Mouse (Mus musculus) layer of hippocampus, adult 9-11 months (tissue): Measurements from ENCODE around the gene Proz.
"Not testable (repeated sequence)": the region's sequence is repeated elsewhere in the genome, so short reads cannot be mapped to it uniquely, and the experiment has no call there.

ENCODE experiments used
- DNase-seq: peaks from one replicate; pipeline ENCODE4 v3.0.0; 2022

Proz gene

DNA sequence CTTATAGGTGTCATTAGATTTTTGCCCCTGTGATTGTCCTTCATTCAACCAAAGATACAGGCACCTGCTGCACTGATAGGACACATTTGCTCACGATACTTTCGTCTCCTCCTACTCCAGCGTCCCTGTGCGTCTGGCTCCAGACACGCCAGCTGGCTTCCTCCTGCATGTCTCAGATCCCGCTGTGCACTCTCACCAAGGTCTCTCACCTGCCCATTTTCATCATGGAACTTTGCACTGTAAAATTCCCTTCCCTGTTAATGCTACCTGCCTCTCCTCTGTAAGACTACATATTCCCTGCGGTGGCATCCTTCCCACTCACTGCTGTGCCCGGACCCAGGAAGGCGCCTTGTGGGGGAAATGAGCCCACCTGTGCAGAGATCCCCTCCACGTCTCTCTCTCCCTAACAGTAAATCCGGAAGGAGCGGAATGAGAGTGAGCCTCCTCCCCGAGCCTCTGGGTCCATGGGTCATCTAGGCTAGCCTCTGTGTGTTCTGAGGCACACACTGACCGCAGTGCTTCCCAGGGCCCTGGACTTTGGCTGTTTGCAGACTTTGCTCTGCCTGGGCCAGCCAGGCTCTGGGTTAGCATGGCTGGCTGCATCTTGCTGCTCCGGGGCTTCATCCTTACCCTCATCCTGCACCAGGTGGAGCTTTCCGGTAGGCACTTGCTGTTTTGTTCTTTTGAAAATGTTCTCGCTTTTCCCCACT, at the start of gene Proz:
TSS of gene Proz (plus strand) at position 474 of the 710 bp plus-strand sequence.
- no peak for DNase-seq

DNA sequence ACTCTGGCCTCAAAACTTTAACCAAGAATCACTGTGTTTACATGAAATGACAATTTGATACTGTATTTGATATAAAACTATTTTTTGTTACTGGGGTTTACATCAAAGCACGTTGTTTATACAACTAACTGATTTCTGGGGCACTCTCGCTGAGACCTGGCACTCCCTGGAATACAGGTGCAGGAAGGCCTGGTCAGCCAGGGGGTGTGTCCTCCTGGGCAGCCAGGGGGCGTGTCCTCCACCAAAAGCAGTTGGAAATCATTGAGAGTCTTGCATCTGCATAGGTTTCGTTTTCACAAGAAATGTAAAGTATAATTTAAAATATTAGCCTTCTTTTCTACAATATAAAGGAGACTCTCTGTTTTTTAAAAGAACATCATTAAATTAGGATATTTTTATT, 41.2 kb upstream of the Proz start:
- no peak for DNase-seq

DNA sequence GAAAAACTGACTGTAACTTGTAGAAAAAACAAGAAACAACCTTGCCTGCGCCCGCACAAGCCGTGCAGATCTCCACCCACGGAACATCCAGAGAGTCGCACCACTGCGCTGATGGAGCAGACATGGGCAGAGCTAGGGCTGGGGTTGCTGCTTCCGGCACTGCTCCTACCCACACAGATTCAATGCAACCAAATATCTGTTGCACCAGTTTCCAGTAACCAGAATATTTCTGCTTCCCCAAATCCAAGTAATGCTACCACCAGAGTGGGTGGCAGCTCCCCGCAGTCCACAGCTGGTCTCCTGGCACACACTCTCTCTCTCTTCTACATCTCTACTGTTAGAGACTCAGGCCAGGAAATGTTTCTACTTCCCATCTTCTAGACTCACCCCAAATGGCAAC, 38.9 kb upstream of the Proz start:
- DNase-seq: peak; percentile 59

DNA sequence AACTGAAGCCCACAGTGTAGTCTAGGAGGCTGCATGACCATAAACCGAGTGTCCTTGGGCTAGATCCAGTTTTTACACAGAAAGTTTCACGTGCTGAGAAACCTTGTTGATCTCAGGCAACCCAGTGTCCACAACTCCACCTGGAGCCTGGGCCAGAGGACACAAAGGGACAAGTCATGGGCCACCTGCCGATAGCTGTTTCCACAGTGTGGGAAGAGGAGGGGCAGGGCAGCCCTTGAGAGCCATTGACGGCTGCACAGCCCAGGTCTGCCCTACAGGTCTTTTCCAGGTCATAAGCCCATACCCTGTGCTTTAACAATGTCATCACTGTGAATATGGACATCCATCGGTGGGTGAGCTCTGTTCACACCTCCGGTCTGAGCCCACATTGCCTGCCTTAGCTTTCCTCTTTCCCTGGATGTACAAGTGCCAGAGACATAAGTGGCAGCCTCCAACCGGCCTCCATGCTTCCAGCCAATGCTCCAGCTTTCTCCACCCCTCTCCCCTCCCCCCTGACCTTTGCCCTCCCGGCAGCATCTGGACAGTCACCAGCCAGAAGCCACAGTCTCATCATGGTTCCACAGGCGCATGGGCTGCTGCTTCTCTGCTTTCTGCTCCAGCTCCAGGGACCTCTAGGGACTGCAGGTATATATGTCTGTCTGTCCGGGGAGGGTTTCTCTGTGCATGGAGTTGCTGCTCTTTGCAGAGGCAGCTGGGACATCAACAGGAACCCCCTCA, 35.1 kb upstream of the Proz start, which contains the start of gene F7:
TSS of gene F7 (plus strand) at position 548 of the 738 bp plus-strand sequence.
- no peak for DNase-seq

DNA sequence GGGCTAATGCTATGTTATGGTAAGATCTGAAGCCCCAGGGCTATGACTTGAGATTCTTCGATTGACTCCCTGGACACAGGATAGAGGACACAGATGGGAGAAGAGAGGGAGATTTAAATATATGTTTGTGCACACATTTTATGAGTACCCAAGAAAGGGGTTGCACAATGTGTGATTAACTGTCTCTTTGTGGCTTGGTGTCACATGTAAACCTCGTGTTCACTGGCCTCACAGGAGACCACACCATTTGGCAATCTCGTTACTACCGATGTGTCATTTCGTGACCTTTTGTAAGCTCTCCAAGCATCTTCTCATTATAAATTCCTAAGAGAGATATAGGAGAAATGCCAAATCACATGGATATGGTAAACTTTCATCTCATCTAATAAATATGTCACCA, 33.1 kb upstream of the Proz start:
- DNase-seq: no peak

DNA sequence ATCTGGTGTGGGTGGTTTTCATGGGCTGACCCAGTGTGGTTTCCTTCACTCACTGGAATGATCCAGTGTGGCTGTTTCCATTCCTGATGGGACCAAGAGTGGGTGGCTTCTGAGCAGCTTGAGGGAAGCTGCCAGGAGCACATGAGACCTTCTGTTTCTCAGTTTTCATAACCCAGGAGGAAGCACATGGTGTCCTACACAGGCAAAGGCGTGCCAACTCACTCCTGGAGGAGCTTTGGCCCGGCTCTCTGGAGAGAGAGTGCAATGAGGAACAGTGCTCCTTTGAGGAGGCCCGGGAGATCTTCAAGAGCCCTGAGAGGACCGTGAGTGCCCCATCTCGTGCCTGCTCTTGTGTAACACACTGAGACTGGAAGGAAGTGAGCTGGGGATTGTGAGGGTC, 32.2 kb upstream of the Proz start:
- DNase-seq: peak; percentile 74

DNA sequence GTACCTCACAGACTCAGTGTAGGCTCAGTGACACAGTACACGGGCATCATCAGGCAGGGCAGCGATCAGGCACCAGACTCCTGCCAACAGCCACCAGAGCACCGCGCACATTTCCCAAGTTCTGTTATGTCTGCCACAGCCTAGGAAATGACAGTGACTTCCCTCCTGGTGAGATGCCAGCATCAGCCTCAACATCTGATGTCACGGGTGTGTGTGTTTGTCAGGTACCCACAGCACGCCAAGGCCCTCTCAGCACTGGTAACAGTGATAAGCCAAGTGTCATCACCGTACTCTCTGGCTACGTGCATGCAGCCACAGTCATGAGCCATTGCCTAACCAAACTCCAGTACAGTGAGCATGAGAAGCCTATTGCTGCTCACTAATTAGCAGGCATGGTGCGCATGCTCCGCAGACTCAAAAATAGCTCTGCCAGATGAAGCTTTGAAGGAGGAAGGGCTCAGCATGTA, 24.3 kb upstream of the Proz start:
- peak; percentile 74 for DNase-seq

DNA sequence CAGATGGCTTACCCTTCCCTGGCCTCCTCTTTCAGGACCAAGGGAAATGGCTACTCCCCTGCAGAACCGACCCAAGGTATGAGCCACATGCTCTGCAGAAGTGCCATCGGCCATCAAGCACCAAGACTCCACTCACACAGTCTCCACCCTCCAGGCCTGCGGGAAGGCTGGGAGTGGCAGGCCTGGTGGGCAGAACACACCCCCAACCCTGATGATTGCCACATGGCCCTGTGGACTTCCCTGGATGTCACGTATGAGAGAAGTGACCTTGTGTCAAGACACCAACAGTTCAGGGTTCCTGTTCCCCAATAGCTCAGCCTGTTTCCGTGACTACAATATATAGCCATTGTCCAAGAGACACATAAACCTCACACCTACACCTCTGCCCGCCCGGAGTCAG, 23.7 kb upstream of the Proz start, which contains the start of gene F10:
TSS of gene F10 (plus strand) at position 294 of the 400 bp plus-strand sequence.
- DNase-seq: no peak

DNA sequence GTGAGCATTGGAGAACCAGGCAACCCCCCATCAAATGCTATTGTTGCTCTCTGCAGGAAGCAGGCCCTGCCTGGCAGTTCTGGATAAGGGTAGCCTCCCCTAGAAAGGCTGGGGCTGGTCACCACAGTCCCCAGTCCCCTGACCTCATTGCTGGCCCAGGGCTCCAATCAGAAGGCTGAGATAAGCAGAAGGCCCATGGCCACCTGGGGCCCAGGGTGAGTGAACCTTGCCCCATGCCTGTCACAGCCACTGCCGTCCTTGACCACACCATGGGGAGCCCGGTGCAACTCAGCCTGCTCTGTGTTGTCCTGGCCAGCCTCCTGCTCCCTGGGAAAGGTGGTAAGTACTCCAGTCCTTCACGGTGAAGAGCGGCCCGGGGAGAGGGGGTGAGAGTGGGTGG, 23.1 kb upstream of the Proz start:
- DNase-seq: no peak

DNA sequence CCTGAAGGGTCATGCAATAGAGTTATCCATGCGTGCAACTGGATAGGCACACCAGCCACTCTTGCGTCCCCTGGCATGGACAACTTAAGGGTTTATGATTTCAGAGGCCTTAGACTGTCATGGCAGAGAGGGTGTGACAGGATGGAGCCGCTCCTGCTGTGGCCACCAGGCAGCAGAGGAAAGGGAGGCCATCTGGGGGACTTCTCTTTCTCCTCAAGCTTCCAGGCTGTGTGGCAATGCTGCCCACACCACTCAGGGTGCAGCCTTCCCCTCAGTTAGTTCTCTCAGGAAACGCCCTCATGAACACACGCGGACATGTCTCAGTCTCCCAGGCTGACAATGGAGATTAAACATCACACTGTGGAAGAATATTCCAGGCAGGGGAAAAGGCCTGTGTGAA, 21.7 kb upstream of the Proz start:
- no peak for DNase-seq

DNA sequence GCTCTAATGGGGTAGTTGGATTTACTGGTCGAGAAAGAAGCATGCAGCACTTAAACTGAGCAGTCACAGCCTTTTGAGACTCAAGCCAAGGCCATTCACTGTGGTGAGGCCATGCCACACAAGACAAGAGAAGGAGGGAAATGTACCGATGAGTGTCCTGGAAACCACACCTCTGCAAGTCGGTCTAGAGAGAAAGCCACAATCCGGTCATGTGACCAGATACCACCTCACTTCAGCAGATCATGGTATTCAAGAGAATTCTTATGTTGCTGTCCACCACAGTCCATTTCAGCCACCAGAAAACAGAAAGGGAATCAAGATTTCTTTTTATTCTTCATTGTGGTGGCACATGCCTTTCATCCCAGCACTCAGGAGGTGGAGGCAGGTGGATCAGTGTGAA, 19.3 kb upstream of the Proz start:
- DNase-seq: no peak

DNA sequence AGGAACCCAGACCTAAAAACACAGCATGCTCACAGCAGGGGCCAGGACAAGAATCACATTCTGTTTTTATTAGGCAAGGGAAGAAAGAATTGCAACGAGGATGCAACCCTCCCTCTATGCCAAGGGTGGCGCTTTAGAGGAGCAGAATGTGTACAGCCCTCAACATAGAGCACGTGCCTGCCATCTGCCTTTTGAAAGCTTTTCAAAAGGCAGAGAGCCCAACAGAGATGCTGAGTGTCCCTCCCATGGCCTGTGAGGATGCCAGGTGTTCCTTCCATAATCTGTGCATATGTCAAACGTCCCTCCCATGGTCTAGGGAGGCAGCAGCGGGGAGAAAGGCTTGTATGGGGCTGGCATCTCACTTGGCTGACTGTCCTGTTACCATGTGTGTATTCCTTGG, 13.1 kb upstream of the Proz start:
- DNase-seq: no peak

DNA sequence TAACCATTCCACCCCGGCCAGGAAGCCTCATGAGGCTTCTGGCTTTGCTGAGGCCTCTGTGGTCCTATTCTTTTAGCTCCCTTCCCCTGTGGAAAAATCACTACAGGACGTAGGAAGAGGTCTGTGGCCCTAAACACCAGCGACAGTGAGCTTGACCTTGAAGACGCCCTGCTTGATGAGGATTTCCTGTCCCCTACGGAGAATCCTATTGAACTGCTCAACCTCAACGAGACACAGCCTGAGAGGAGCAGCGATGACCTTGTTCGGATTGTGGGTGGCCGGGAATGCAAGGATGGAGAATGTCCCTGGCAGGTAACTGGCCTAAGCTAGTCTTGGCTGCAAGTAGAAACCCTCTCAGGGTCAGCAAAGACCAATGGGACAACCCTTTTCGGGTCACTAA, 10.2 kb upstream of the Proz start:
- no peak for DNase-seq

DNA sequence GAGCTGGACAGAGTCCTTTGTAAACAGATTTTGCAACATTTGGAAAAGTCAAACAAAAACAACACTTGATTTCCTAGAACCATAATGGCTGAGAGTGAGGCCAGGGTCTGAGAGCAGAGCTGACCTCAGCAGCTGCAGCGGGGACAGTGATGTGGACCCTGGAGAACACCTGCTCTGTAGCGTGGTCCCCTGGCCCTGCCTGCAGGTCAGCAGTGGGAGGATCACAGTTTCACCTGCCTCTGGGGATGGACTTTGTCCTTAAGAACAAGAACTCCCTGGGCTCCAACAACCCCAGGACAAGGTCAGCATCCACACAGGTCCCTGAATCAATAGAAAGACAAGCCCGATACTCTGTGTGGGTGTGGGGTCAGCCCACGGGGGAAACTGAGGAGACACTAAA, 3.4 kb upstream of the Proz start:
- DNase-seq: no peak

DNA sequence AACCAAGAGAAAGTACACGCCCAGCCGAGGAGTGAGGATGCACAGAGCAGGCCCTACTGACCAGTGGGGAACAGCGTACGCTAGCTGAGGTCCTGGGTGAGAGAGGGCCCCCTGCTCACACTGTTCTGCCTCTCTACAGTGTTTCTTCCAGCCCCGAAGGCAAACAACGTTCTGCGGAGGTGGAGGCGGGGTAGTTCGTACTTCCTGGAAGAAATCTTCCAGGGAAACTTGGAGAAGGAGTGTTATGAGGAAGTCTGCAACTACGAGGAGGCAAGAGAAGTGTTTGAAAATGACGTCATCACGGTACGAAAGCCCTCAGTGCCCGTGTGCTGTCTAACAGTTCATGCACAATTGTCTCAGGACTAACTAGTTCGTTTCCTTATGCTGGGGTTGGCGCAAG, 2.4 kb downstream of the Proz start:
- DNase-seq: no peak

DNA sequence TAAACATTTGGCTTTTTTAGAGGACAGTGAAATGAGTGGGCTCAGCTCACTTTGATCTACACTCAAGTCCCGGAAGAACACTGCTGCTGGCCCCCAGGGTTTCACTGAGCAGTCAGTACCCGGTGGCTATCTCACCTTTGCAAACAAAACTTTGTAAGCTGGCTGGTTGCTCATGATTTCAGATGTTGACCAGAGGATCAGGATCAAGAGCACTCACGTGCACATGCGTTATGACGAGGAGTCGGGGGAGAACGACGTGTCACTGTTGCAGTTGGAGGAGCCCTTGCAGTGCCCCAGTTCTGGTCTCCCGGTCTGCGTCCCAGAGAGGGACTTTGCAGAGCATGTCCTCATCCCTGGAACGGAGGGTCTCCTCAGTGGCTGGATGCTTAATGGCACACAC, 12.5 kb downstream of the Proz start:
- DNase-seq: no peak

DNA sequence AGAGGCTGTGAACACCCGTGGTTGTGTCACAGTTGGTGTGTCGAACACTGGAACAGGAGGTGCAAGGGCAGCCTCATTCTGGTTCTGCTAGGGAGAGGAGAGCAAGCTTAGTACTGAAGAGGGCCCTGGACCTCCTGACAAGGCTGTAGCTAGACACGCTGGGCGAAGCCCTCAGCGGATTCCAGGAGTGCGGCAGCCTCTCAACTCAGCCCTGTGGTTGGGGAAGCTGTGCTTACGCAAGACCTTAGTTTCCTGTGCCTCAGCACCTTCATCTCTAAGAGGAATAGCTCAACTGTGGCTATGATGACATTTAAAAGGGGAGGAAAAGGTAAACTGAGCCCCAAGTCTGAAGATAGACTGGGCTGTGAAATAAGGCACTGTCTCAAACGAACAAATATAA, 14.3 kb downstream of the Proz start:
- DNase-seq: no peak

DNA sequence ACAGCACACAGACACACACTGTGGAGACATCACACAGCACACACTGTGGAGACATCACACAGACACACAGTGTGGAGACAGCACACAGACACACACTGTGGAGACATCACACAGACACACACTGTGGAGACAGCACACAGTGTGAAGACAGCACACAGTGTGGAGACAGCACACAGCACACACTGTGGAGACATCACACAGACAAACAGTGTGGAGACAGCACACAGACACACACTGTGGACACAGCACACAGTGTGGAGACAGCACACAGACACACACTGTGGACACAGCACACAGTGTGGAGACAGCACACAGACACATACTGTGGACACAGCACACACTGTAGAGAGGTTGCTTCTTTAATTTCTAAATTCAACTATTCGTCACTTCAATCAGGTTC, 14.9 kb downstream of the Proz start:
- not testable (repeated sequence) for DNase-seq

DNA sequence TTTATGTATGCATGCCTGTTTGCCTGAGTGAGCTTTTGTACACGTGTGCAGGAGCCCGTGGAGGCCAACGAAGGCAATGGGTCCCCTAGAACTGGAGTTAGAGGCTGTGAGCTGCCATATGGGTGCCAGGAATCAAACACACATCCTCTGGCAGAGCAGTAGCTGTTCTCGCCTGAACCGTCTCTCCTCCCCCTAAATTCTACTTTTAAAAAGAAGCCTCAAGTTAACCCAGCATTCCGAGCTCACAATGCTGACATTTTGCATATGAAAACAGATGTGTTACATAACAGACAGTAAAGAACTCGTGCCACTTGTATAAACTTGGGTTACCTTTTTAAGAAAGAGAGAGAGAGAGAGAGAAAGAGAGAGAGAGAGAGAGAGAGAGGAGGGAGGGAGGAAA, 16.8 kb downstream of the Proz start:
- no peak for DNase-seq

DNA sequence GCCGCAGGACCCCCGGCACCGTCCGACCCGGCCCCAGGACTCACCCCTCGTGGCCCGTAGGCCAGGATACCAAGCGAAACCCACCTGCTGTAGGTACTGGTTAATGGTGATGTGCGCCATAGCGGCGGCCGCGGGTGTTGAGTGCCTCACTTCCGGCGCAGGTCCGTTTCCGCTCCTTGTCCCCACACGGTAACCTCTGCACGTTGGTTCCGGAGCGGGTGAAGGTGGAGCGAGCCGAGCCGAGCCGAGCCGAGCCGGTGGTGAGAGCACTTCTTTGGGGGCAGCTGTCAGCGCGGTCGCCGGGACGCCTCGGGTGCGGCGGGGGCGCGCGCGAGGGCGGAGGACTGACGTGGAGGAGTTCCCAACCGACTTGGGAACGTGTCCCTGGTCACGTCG, 44.0 kb downstream of the Proz start:
- peak; percentile 87 for DNase-seq

DNA sequence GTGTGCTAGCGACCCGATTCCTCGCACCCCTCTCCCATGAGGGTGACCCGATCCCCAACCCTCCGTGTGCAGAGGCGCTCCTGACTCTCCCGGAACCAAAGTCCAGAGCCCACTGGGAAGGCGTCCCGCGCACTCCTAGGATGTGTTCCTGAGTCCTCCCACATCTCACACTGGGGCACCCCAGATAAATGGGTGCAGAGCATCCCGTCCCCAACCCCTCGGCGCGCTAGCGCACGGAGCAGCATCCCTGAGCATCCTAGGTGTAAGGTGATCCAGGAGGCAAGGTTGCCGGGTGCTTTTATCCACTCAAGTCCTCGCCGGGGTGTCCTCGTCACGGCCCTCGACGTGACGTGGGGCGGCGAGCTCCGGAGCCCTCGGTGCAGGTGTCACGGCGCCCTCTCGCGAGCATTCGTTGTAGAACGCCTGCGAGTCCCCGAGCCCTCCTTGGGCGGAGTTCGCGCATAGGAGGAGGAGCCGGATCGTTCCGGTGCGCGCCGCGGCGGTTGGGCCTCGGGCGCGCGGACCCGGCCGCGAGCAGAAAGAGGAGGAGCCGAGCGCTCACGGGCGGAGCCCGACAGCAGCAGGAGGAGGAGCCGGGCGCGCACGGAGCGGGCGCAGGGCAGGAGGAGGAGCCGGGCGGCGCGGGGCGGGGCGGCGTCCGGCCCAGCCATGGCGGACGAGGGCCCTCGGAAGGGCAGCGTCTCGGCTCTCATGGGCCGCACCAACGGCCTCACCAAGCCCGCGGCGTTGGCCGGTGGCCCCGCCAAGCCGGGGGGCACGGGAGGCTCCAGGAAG, 44.6 kb downstream of the Proz start, which contains the start of the genes Pcid2 and Cul4a:
TSS of gene Pcid2 (minus strand) at position 373 of the 795 bp plus-strand sequence.
TSS of gene Cul4a (plus strand) at position 535 of the 795 bp plus-strand sequence.
- DNase-seq: peak; percentile 97

DNA sequence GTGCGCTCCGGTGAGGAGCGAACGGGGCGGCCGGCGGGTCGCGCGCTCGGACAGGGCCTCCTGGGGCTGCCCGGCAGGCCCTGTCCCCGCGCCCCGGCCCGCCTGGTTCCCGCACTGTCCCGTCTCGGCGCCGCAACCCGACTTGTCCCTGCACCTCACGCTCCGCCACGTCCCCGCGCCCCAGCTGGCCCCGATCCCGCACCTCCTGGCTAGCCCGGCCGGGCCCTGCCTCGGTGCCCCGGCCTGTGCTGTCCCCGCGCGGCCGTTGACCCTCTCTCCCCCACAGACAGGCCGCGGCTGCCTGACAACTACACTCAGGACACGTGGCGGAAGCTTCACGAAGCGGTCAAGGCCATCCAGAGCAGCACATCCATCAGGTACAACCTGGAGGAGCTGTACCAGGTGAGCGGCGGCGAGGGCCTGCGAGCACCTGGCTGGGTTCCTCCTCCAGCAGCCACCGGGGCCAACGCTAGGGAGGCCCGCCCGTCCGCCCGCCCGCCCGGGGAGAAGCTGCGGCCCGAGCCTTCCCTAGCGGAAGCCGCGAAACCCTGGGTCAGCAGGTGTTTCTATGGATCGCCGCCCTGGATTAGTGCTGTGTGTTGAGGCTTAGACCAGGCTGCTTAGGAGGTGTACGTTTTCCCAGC, 45.3 kb downstream of the Proz start:
- peak; percentile 51 for DNase-seq
